Mouse (Mus musculus) limb, embryonic 13.5 days (tissue): Measurements from ENCODE around the gene Nwd1. TPM values are rescaled to one million over a fixed set of nuclear protein-coding genes. Genes with fewer than 3 reads are reported as not detected.

Experiments
- ATAC-seq: fragments of 200-750 bp; cut with Nextera tagmentation; 2 replicates; pipeline ENCODE4 v1.8.0; 2017; ENCODE audit warnings: low read depth, moderate number of reproducible peaks, moderate TSS enrichment; ENCODE audit not compliant: low FRiP score
- H3K27ac ChIP-seq: fragments of 300-500 bp; sonication (generic); 2 replicates; pipeline ENCODE4 v1.5.1; 2015; ENCODE audit warnings: inconsistent platforms, mild to moderate bottlenecking, moderate library complexity
- H3K27me3 ChIP-seq: fragments of 300-500 bp; sonication (generic); 2 replicates; pipeline ENCODE4 v1.6.1; 2015; ENCODE audit warnings: mild to moderate bottlenecking, inconsistent platforms
- H3K36me3 ChIP-seq: fragments of 300-500 bp; sonication (generic); 2 replicates; pipeline ENCODE4 v1.6.1; 2015; ENCODE audit warnings: inconsistent platforms, mild to moderate bottlenecking, moderate library complexity
- H3K4me1 ChIP-seq: fragments of 300-500 bp; sonication (generic); 2 replicates; pipeline ENCODE4 v1.6.1; 2015; ENCODE audit warnings: inconsistent platforms
- H3K4me2 ChIP-seq: fragments of 300-500 bp; sonication (generic); replicated peaks from 2 replicates; pipeline ENCODE4 v1.6.1; 2015; ENCODE audit warnings: inconsistent platforms, mild to moderate bottlenecking, moderate library complexity
- H3K4me3 ChIP-seq: fragments of 300-500 bp; sonication (generic); 2 replicates; pipeline ENCODE4 v1.5.1; 2015; ENCODE audit warnings: moderate library complexity, mild to moderate bottlenecking, inconsistent platforms
- H3K9ac ChIP-seq: fragments of 300-500 bp; sonication (generic); 2 replicates; pipeline ENCODE4 v1.6.1; 2015; ENCODE audit warnings: mild to moderate bottlenecking, inconsistent platforms
- H3K9me3 ChIP-seq: fragments of 300-500 bp; sonication (generic); 2 replicates; pipeline ENCODE4 v1.6.1; 2016; ENCODE audit warnings: inconsistent platforms
- WGBS: fragments of 180-500 bp; shearing (Covaris S2); methylation state at CpG from one replicate; pipeline ENCODE4 v1.1.7; 2015; 5-methylcytosine and 5-hydroxymethylcytosine counted together
- microRNA-seq: library from miRNA; unstranded; fragments of <30 nt; microRNA quantifications from one replicate; pipeline ENCODE4, GENCODE M21; 2016
- polyA plus RNA-seq: library from polyadenylated mRNA; unstranded; fragments of >200 nt; fragmentation: Nextera tagmentation; extraction: Ambion mirVana; gene quantifications from 2 replicates; pipeline ENCODE4 v1.2.1, GENCODE M21; 2015

The Nwd1 gene
- polyA plus RNA-seq, 1 experiment from 2014 or later = 0.01 TPM

DNA sequence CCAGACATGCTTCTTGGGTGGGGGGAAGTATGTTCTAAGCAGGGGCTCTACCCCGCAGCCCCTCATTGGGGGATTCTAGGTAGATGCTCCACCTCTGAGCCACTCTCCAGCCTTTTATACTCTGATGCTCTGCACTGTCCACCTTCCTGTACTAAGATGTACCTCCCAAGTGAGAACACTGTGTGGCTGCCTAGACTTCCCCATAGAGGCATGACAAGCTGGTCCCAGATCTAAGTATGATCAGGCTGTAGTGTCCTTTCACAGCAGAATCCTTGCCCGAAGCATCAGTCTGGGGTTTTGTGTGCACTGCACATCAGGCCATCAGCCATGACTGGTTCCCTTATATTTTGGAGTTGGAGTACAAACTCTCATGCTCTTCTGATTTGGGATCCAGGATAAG, 109.5 kb downstream of the Nwd1 start:
- peaks cover 87% of the 10 kb centered on the region for H3K36me3 ChIP-seq
- H3K4me2 ChIP-seq = no peak overlapping the region
- ATAC-seq = no peak
- 97% methylated on average over 2 of the region's 2 CpGs for WGBS
- H3K27me3 ChIP-seq = no peaks in the 10 kb centered on the region
- H3K9me3 ChIP-seq = no peaks in the 10 kb centered on the region
- no peak overlapping the region for H3K27ac ChIP-seq
- no peaks in the 10 kb centered on the region for H3K4me1 ChIP-seq
- H3K4me3 ChIP-seq = no peak overlapping the region
- no peak overlapping the region for H3K9ac ChIP-seq

DNA sequence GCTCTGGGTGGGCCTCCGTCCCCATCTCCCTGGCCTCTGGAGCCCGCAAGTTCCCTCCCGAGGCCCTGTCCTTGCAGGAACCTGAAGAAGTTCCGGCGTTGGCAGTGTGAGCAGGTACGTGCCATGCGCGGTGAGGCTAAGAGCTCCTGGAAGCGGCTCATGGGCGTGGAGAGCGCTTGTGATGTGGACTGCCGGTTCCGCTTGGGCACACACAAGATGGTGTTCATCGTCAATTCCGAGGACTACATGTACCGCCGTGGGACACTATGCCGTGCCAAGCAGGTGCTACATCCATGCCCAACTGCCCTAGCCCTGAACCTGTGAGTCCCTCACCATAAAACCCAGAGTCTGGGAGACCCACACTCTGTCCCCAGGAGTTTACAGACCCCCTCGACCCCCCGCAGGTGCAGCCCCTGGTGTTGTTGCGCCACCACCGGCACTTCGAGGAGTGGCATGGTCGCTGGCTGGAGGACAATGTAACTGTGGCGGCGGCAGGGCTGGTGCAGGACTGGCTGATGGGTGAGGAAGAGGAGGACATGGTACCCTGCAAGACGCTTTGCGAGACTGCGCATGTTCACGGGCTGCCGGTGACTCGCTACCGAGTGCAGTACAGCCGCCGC, 110.4 kb downstream of the Nwd1 start:
- Histone ChIP-seq H3K4me1 (no peaks in the 10 kb centered on the region), H3K27me3 (no peaks in the 10 kb centered on the region), H3K4me3 (no peak overlapping the region), H3K9ac (no peak overlapping the region), H3K27ac (no peak overlapping the region), H3K36me3 (peaks cover 79% of the 10 kb centered on the region), H3K9me3 (no peaks in the 10 kb centered on the region), H3K4me2 (no peak overlapping the region)
- 96% methylated on average over 35 of the region's 35 CpGs for WGBS
- no peak; the same call in 1 of the 2 replicates for ATAC-seq

DNA sequence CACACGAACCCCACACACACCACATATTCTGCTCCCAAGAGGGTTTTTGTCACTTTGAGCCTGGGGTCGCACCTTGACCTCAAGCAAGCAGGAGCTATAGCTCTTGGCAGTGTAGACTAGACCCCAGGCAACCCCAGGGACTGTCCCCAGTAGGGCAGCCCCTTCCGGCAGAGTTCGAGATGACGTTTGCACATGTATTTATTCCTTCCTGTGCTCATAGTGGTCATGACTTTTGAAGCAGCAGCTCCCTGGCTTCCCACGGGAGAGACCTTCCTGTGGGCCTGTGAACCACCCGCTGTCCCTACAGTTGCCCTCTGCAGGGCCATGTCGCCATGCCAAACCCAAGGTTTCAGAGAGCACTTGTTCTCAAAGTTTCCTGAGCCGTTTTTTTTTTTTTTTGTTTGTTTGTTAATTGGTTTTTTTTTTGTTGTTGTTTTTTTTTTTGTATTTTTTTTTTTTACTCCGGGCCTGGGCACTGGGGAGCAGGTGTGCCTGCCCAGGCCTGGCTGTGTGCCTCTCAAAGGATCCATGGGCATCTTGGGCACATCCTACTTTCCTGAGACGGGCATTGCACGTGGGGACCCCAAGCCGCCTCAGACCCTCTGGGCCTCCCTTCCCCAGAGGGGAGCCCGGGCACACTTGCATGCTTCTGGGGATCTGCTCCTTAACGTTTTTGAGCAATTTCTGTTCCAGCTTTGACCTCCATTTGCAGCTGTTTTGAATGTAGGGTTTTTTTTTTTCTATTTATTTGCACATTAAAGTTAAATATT, 111.1 kb downstream of the Nwd1 start:
- Histone ChIP-seq H3K4me3 (no peak overlapping the region), H3K36me3 (peaks cover 71% of the 10 kb centered on the region), H3K4me2 (no peak overlapping the region), H3K27me3 (no peaks in the 10 kb centered on the region), H3K4me1 (no peaks in the 10 kb centered on the region), H3K9ac (no peak overlapping the region), H3K9me3 (no peaks in the 10 kb centered on the region), H3K27ac (no peak overlapping the region)
- no peak; the same call in 1 of the 2 replicates for ATAC-seq
- WGBS = 94% methylated on average over 15 of the region's 15 CpGs

DNA sequence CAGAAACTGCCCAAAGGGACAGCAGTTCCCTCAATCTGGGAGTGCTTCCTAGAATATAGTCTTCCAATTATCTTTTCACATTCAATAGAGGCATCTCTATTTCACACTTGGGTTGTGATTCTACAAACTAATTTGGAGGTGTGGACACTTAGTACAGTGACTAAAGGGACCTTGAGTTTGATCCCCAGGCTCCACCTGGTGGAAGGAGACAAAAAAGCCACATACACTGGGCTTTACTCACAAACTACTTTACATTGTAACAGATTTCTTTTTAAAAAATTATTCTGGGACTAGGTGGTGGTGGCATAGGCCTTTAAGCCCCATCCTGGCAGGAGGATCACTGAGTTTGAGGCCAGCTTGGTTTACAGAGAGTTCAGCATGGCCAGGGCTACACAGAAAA, 111.8 kb downstream of the Nwd1 start:
- peaks cover 64% of the 10 kb centered on the region for H3K36me3 ChIP-seq
- no peaks in the 10 kb centered on the region for H3K4me1 ChIP-seq
- H3K27me3 ChIP-seq = no peaks in the 10 kb centered on the region
- no peak overlapping the region for H3K4me2 ChIP-seq
- H3K9me3 ChIP-seq = no peaks in the 10 kb centered on the region
- H3K4me3 ChIP-seq = no peak overlapping the region
- H3K27ac ChIP-seq = no peak overlapping the region
- no peak for ATAC-seq
- H3K9ac ChIP-seq = no peak overlapping the region

DNA sequence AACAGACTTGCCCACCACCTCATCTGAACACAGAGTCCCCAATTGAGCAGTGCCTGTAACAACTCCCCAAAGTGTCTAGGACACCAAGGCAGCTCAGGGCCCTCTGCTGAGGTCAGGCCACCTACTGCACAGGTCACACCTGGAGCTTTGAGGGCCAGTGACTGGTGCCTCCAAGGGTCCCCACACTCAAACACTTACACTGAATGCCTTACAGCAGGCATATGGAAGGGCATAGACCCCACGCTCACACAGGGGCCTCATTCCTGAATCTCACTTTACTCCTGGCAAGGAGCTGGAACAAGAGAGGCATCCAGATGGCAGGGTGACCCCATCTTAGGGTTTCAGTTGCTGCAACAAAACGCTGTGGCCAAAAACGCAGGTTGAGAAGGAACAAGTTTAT, 113.7 kb downstream of the Nwd1 start:
- H3K27me3 ChIP-seq = no peaks in the 10 kb centered on the region
- peaks cover 50% of the 10 kb centered on the region for H3K36me3 ChIP-seq
- H3K4me3 ChIP-seq = no peak overlapping the region
- H3K4me1 ChIP-seq = no peaks in the 10 kb centered on the region
- ATAC-seq = no peak
- H3K9me3 ChIP-seq = no peaks in the 10 kb centered on the region
- no peak overlapping the region for H3K27ac ChIP-seq
- WGBS = 87% methylated on average over 3 of the region's 3 CpGs
- H3K9ac ChIP-seq = no peak overlapping the region
- H3K4me2 ChIP-seq = no peak overlapping the region

DNA sequence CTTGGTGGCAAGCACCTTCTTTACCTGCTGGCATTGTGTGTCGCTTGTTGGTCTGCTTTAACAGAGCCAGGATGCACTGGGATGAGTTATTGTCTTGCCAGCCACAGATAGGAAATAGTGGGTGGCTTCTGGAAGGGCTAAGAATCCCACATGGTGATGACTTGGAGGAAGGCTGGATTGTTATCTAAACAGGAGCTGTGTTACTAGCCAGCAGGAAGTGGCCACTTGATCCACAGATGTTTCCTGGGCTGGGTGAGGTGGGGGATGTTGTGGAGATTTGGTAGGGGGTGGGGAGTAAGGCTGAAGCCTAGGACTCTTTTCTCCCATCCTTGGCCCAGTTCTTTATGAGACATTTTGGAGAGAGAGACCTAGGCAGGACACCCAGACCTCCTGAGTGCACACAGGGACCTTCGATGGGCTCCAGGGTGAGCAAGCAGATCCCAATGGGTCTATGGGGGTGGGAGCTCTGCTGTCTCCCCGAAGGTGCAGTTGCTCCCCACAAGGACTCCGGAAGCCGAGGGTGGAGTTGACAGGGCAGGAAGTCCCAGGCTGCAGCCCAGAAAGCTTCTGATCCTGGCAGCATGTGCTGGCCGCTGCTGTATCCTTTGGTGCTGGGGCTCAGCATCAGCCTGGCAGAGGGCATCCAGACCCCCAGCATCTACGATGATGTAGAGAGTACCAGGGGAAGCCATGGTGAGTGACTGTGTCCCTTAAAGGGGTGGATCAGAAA, 115.0 kb downstream of the Nwd1 start, which contains the start of gene F2rl3:
TSS of gene F2rl3 (plus strand) at position 559 of the 730 bp plus-strand sequence.
- ATAC-seq = no peak
- no peak within 1 kb of the TSS for H3K4me2 ChIP-seq
- peaks cover 37% of the 10 kb centered on the region for H3K36me3 ChIP-seq

DNA sequence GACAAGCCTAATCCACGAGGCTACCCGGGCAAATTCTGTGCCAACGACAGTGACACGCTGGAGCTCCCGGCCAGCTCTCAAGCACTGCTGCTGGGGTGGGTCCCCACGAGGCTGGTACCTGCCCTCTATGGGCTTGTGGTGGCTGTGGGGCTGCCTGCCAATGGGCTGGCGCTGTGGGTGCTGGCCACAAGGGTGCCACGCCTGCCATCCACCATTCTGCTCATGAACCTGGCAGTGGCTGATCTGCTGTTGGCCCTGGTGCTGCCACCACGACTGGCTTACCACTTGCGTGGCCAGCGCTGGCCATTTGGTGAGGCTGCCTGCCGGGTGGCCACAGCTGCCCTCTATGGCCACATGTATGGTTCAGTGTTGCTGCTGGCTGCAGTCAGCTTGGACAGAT, 115.8 kb downstream of the Nwd1 start:
- Histone ChIP-seq H3K4me3 (no peak overlapping the region), H3K27ac (no peak overlapping the region), H3K9ac (no peak overlapping the region), H3K27me3 (no peaks in the 10 kb centered on the region), H3K4me1 (no peaks in the 10 kb centered on the region), H3K9me3 (no peaks in the 10 kb centered on the region), H3K36me3 (peaks cover 29% of the 10 kb centered on the region), H3K4me2 (no peak overlapping the region)
- no peak for ATAC-seq
- WGBS = 92% methylated on average over 12 of the region's 12 CpGs

More for the DNA sequence above, 115.0 kb downstream of the Nwd1 start, which contains the start of gene F2rl3:
- Histone ChIP-seq H3K4me1 (no peaks in the 10 kb centered on the region), H3K9ac (no peak within 1 kb of the TSS), H3K27me3 (no peaks in the 10 kb centered on the region), H3K27ac (no peak within 1 kb of the TSS), H3K9me3 (no peaks in the 10 kb centered on the region), H3K4me3 (no peak within 1 kb of the TSS)
- 81% methylated on average over 7 of the region's 7 CpGs for WGBS

DNA sequence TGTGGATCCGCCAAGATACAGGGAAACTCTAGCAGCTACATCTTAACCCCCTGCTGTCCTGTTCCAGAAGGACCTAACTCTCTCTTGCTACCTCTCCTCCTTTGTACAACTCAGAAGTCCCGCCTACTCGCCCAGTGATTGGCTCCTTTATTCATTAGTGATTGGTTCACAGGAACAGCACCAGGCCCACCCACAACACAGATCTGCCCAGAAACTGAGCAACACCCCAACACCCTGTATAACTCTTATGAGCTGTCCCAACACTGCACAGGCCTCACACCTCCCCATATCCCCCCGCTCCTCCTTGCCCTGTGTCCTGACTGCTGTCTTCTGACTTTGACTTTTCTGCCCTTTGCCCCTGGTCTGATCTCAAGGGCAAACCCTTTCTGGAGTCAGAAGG, 119.2 kb downstream of the Nwd1 start:
- Histone ChIP-seq H3K9me3 (no peaks in the 10 kb centered on the region), H3K4me2 (no peak overlapping the region), H3K27me3 (no peaks in the 10 kb centered on the region), H3K27ac (no peak overlapping the region), H3K36me3 (no peaks in the 10 kb centered on the region), H3K9ac (no peak overlapping the region), H3K4me1 (no peaks in the 10 kb centered on the region), H3K4me3 (no peak overlapping the region)
- 73% methylated on average over 4 of the region's 4 CpGs for WGBS
- ATAC-seq = peak; percentile 41; the same call in 1 of the 2 replicates

DNA sequence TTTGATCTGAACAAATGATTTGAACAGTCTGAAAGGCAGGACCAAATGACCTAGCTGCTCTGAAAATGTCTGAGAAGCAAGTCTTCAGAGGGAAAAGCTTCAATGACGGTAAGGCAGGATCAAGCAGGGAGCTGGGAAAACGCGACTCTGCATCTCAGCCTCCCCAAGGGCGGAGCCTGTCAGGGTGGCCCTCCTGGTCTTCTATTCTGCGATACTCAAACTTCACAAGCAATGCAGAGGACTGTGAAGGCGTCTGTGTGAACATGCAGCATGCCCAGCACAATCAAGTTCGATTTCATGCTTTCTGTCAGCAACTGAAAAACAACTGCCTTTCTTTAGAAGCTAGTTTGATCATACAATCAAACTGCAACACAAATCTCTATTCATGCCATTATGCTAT, 120.3 kb downstream of the Nwd1 start:
- no peaks in the 10 kb centered on the region for H3K9me3 ChIP-seq
- H3K27ac ChIP-seq = no peak overlapping the region
- no peaks in the 10 kb centered on the region for H3K36me3 ChIP-seq
- WGBS = 32% methylated on average over 7 of the region's 7 CpGs
- no peaks in the 10 kb centered on the region for H3K27me3 ChIP-seq
- no peak for ATAC-seq
- no peak overlapping the region for H3K4me2 ChIP-seq
- H3K9ac ChIP-seq = no peak overlapping the region
- no peaks in the 10 kb centered on the region for H3K4me1 ChIP-seq
- H3K4me3 ChIP-seq = no peak overlapping the region

Small RNA genes lying within 50 kb of the gene (microRNA-seq; reads per million reads assigned to microRNA genes)
- not detected for gene Gm26237

Other genes with a start within 250 kb of the Nwd1 start
- gene Eps15l1, start 225.3 kb upstream of the Nwd1 start, polyA plus RNA-seq = 61.5 and 65.3 TPM in 2 replicates
- gene Calr3, start 202.8 kb upstream of the Nwd1 start, polyA plus RNA-seq = 1.4 and 1.5 TPM in 2 replicates
- 18.1 and 19.2 TPM in 2 replicates for gene 1700030K09Rik, start 202.8 kb upstream of the Nwd1 start, polyA plus RNA-seq
- gene Cherp, start 171.5 kb upstream of the Nwd1 start, polyA plus RNA-seq = 59.1 and 69.8 TPM in 2 replicates
- 20.2 and 21.8 TPM in 2 replicates for gene Slc35e1, start 154.1 kb upstream of the Nwd1 start, polyA plus RNA-seq
- gene Med26, start 98.4 kb upstream of the Nwd1 start, polyA plus RNA-seq = 19.4 and 19.9 TPM in 2 replicates
- 129 and 130 TPM in 2 replicates for gene Smim7, start 75.6 kb upstream of the Nwd1 start, polyA plus RNA-seq
- 26.7 and 27.6 TPM in 2 replicates for gene Tmem38a, start 74.7 kb upstream of the Nwd1 start, polyA plus RNA-seq
- gene Sin3b, start 76.6 kb downstream of the Nwd1 start, polyA plus RNA-seq = 180 and 195 TPM in 2 replicates
- 0.94 and 1.9 TPM in 2 replicates for gene F2rl3, start 115.2 kb downstream of the Nwd1 start, polyA plus RNA-seq